Mouse (Mus musculus): ENCODE measurements around the gene Rsph14.

Gene Rsph14

DNA sequence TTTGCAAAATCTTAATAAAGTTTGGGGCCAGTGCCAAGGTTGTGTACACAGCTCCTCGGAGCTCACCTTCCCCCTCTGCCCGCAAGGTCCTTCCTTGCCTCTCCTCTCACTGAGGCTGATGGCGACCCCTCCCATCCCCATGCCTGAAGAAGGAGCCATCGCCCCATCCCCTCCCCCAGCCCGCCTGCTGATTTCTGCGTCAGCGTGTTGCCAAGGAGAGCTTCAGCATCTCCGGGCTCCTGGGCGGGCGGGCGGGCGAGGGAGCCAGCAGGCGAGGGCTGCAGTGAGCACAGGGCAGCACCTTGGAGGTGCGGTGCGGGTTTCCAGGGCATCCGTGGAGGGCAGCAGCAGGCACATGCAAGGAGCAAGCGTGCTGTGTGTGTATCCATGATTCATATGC, 37.0 kb downstream of the Rsph14 start:
- in situ Hi-C loops (cut with MboI, MseI): no loop called here

GRCm38 (mm10) chr10:74994863-74995262, 37.5 kb downstream of the Rsph14 start:
- in situ Hi-C loops (cut with MboI, MseI): no loop called here

DNA sequence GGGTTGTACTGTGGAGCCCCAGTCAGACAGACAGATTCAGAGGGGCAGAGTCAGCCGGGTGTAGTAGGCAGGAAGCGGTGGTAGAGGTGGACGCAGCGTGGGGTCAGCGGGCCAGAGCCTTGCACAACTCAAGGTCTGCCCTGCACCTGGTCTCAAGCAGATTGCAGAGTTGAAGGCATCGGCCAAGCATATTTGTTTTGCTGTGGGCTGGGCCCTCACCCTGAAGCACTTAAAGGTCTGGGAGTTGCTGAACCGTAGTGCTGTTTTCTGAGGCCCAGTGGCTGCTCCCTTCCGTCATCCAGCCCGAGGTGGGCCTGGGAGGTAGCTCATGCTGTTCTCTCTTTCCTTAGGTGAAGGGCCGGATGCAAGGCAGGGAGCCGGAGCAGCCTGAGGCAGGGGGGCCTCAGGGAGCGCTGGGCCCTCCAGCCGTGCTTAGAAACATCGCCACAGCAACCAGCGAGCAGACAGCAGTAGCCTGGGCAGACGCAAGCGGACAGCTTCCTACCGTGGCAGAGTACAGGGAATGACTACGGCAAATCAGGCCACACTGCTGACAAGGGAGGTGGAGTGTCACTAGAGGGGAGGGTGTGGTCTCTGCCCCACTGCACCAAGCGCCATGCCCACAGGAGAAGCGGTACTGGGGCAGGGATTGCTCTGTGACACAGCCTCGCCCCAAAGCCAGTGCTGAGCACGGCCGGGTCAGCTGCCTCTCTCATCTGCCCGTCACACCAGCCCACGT, 41.6 kb downstream of the Rsph14 start:
- in situ Hi-C loops (cut with MboI, MseI): no loop called here

DNA sequence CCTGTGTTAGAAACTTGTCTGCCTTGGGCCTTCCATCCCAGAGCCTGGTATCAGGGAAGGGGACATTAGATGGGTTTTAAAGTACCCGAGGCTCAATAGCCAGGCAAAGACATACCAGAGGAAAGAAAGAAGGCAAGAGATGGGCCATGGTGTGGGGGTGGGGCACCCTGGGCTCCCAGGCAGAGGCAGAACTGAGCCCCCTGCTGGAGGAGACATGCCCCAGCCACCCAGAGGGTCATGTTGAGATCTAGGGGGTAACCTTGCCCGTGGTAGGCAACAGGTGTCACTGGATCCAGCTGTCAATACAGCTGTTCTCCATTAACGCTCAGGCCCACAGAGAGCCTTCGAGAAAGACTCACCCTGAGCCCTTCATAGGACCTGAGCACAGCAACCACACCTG, 42.6 kb downstream of the Rsph14 start:
- in situ Hi-C loops (cut with MboI, MseI): no loop called here

DNA sequence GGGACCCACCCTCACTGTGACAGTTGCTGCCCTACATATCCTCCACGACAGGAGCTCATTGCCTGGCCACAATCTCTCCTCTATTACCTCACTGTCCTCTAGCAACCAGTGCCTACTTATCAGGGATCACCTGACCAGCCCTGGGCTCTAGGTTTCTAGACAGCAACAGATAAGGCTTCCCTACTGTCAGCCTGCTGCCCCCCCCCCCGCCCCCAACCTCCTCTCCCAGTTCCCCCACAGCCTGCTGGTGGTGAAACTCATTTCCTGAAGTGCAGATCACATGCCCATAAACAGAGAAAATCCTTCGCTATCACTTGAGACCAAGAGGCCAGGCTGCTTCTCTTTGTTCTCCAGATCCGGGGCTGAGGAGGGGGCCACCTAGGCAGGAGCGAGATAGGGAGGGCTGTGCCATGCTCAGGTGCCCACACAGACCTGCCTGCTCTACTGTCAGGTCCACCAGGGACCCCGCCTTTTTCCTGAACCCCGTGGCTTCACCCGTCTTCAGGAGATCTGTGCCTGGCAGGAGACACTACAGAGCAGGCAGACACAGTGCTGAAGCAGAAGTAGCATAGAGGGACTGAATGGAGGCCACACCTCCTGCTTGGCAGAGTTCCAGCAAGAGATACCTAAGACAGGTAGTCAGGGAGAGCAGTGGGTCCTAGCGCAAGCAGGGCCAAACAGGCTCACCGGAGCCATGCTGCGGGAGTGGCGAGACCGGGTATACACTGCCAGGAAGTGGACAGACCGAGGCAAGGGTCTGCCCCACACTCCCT, 44.5 kb downstream of the Rsph14 start:
- in situ Hi-C loops (cut with MboI, MseI): no loop called here

GRCm38 (mm10) chr10:74983176-74983575, 49.2 kb downstream of the Rsph14 start:
- in situ Hi-C loops (cut with MboI, MseI): no loop called here

DNA sequence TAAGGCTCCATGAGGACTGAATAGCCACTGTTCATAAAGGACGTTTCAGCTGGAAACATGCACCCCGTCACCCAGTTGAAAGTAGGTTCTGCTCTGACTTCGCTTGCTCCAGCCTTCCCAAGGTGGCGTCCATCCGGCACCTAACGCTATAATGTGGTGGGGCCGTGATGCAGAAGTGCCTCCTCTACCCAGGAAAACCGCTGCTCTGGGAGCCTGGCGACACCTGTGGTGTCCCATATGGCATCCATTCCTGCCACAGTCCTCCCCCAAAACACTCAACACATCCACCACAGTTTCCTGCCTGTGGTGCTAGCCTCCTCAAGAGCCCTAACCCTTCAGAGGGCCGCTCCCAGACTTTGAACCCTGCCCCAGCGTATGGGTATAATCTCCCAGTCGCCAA, 51.2 kb downstream of the Rsph14 start:
- in situ Hi-C loops (cut with MboI, MseI): no loop called here

DNA sequence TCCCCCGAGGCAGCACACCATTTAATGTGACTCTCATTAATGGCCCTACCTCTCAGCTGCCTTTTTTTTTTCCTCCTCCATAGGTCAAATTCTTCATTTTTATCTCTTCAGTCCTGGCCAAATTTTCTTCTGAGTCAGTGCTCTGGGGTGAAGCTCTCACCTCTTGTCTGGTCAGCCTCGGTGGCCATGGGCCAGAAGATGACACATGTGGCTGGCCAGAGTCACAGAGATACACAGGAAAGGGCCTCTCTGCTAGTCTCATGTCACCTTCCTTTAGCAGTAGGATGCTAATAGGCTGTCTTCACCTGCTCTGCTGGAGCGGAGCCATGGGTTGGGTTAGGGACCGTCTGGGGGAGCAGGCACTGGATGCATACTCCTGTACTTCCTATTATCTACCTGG, 54.3 kb downstream of the Rsph14 start:
- in situ Hi-C loops (cut with MboI, MseI): no loop called here

GRCm38 (mm10) chr10:74976429-74976828, 56.0 kb downstream of the Rsph14 start:
- in situ Hi-C loops (cut with MboI, MseI): no loop called here

DNA sequence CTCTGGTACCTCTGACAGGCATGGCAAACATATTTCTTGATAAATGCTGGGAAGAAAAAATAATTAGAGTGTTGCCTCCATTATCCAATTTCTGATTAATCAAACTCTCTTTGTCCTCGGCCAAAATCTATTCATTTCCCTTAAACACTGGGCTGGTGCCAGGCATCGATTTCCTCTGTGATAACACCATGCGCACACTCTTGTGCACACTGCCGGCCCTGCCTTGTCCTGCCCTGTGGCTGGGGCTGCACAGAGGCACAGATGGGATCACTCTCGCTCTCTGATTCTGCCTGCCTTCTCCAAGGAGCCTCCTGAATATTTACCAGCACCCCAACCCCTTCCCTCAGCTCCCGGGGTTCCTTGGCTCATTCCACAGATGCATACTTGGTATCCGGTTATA, 56.8 kb downstream of the Rsph14 start:
- in situ Hi-C loops (cut with MboI, MseI): no loop called here

DNA sequence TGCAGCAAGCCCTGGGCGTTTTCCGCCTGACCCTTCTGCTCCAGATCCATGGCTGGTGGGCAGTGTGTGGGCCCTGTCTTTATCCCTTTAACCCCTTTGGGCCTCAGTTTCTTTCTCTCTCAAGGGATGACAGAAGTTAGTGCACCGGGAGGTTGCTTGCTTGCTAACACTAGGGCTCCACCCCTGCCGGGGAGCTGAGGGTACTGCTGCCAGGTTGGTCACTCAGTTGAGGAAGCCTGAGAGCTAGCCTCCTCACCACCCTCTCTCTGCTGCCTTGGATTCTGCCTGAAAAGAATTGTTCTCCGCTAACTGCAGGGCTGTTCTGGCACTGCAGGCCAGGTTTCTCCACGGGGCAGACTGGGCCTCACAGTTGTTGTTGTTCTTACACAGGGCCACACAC, 59.4 kb downstream of the Rsph14 start:
- in situ Hi-C loops (cut with MboI, MseI): no loop called here

DNA sequence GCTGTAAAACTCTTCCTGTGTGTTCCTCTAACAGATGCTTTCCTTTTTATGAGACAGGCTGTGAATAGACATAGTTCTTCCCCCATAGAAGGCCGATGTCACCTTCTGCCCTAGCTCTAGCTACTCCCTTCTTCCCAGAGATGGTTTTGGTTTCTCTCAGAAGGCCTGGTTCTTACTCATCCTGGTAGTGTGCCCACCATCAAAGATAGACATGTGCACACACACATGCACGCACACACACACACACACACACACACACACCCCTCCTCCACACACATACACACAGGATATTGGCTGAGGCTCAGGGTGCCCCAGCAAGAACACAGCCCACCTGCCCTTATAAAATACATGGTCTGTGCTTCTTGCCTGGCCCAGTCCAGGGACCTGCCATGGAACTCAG, 63.1 kb downstream of the Rsph14 start:
- in situ Hi-C loops (cut with MboI, MseI): no loop called here

DNA sequence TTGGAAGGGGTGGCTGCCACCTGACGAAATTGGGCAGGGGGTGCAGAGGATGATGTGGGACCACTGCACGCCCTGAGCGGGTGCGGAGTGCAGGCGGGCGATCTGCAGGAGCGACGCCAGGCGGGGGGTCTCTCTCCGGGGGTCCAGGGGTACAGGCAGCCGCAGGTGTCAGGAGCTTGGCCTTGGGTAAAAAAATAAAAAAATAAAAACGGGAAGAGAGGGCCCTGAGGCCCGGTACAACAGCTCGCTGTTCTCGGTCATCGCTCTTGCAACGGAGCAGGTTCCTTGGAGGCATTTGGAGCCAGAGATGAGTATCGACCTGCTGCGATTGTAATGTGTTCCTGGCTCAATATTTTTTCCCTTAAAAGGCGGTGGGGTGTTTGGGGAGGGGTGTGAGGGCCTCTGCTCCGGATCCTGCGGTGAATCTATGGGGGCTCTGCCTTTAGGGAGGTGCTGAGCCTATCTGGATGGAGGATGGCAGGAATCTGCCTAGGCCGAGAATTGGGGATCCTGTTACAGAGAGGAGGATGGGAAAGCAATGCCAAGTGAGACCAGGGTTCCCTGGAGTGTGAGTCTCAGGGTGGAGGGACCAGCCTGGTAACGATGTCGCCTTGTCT, 64.6 kb downstream of the Rsph14 start:
- in situ Hi-C loops (cut with MboI, MseI): no loop called here

DNA sequence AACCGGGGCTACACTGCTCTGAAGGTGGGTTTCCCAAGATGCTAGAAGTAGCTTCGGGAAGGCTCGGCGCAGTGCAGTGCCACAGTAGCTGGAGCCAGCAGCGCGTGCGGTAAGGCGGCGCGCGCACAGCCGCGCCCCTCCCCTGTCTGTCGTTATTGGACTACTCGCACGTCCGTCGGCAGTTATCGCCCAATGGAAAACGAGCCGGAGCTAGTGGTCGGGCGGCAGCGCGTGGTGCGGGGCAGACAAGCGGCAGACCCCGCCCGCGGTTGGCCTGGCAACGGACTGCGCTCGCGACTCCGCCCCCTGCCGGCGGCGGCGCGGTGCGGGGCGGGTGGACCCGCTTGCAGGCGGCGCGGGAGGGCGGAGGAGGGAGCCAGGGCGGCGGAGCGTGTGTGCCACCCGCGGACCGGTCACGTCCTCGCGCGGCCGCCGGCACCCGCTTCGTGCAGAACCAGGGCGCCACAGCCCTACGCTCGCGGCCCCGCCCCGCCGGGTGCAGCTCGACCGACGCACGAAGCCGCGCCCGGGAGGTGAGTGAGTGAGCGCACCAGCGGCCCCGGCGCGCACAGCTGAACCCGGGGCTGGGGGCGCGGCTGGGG, 65.4 kb downstream of the Rsph14 start, which contains the start of gene Gnaz:
Gene Gnaz, plus strand, starts transcription at position 328 of the 602 bp plus-strand sequence.
- in situ Hi-C loops (cut with MboI, MseI): no loop called here

GRCm38 (mm10) chr10:74964380-74964779, 68.0 kb downstream of the Rsph14 start:
- in situ Hi-C loops (cut with MboI, MseI): no loop called here

DNA sequence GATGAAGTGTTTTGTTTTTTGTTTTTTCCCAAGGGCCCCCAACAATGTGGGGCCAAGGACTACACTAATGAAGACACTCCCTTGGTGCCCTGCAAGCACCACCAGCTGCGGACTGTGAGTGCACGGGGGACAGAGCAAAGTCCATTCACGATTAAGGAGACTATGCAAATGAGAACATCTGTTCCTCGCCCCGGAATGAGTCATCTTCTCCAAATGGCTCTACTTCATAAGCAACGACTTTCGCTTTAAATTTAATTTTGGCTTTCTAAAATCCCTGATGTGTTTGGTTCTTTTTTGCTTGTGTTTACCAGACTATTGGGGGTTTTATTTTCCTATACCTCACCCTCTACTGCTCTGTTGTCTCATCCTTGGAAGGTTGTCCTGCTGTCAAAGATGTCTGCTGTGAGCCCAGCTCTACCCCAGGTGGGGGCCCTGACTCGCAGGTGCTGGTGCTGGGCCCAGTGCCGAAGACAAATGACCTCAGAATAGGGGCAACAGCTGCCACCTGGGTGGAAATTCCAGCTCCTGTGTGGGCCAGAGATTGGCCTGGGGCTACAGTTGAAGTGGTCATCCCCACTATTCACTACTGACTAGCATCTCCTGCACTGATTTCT, 79.4 kb downstream of the Rsph14 start:
- in situ Hi-C loops (cut with MboI, MseI): loop anchor here (5.0 kb wide), 1 partner anchor 204 kb away; no protein-coding TSS in a partner anchor

DNA sequence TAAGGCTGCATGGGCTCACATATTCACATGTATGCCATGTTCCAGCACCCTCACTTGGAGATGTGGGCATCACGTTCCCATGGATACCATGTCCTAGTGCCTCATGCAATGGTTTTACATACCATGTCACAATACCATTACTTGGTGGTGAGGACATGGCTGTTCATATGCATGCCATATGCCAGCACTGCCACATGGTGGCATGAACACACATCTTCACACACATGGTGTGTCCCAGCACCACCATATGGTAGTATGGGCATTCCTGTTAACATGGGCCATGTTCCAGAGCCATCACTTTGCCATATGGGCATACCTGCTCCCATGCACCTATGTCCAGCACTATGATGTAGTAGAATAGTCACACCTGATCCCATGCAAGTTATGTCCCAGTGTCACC, 91.6 kb downstream of the Rsph14 start:
- in situ Hi-C loops (cut with MboI, MseI): no loop called here

DNA sequence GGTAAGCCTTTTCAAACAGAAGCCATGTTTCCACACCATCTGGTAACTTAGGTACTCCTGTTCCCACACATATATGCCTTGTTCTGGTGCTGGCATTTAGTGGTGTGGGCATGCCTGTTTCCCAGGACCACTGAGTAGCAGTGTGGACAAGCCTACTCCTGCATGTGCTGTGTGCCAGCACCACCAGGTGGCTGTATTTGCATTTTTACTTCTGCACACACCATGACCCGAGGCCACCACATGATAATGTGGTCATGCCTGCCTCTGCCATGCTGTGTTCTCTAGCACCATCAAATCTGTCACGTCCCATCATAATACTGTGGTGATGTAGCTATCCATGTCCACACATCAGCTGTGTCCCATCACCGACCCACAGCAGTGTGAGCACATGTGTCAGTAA, 93.1 kb downstream of the Rsph14 start:
- in situ Hi-C loops (cut with MboI, MseI): no loop called here

DNA sequence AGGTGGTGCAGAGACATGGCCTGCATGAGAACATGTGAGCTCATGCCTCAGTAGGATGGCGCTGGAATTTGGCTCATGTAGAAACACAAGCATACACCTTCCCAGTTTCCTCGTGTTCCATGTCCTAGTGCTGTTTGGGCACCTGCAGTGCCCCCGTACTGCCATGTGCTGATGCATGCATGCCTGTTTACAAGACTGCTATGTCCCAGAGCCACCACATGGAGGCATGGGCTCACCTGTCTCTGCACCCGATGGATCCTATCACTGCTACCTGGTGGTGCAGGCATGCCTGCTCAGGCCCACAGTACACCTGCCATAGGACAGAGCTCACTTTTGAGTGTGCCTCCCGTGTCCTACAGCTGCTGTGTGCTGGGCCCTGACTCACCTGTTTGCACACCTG, 94.0 kb downstream of the Rsph14 start:
- in situ Hi-C loops (cut with MboI, MseI): no loop called here

- in situ Hi-C loops (cut with MboI, MseI): no loop called here
Measured at GRCm38 (mm10) chr10:74937003-74937790, 95.2 kb downstream of the Rsph14 start.

GRCm38 (mm10) chr10:74935016-74935415, 97.4 kb downstream of the Rsph14 start:
- in situ Hi-C loops (cut with MboI, MseI): no loop called here

Measured in T-helper 2 cell (primary cell).